Mouse (Mus musculus): ENCODE results near the gene 4930452B06Rik. TPM values are rescaled to one million over a fixed set of nuclear protein-coding genes. Genes with fewer than 3 reads are reported as not detected.

Gene 4930452B06Rik
- polyA plus RNA-seq, 1 experiment from 2014 or later: 20.7 TPM

DNA sequence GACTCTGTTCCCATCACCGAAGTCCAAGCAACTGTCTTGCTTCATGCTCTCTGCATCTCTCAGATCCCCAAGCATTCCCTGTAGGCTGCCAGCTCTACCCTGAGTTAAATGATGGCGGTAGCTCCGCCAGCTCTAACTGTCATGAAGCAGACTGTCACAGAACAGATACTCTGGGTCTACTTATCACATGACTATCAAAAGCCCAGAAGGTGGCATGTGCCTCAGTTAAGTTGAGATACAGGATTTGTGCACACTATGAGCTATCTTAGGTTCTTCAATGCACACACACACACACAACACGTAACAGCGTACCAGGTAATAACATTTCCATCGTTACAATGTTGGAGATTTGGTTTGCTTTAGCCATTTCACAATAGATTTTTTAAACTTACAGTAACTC, 215.7 kb downstream of the 4930452B06Rik start:
- 89% methylated on average over 6 of the region's 6 CpGs for WGBS

DNA sequence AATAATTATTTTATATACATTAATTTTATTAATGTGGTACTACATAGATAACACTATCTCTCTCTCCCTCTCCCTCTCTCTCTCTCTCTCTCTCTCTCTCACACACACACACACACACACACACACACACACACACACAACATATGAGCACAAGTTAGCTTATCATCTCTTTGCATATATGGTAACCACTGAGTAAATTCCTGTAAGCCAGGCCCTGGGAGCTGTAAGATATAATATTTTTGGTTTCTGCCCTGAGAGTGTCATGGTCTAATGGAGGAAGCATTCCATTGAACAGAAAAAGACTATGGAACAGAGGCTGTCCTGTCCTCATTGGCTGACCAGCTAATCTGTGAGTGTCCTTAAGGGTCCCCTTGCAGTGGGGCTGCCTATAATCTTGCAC, 216.7 kb downstream of the 4930452B06Rik start:
- no peak for ATAC-seq (ENCODE audit: insufficient number of reproducible peaks, insufficient read depth, low FRiP score, low read depth)
- no peak overlapping the region for H3K9ac ChIP-seq (ENCODE audit: low read length)

More for the DNA sequence above, 215.7 kb downstream of the 4930452B06Rik start:
- no peak overlapping the region for H3K4me3 ChIP-seq (ENCODE audit: control insufficient read depth in 1 of 2, insufficient read depth in 1 of 2, low read depth in 1 of 2, low read length in 2 of 2)
- no peak overlapping the region for H3K4me2 ChIP-seq (ENCODE audit: low read length)
- H3K27me3 ChIP-seq (ENCODE audit: control insufficient read depth, insufficient read depth, low read length): no peaks in the 10 kb centered on the region
- no peak overlapping the region for H3K9ac ChIP-seq (ENCODE audit: low read length)
- no peak for ATAC-seq (ENCODE audit: insufficient number of reproducible peaks, insufficient read depth, low FRiP score, low read depth)
- H3K27ac ChIP-seq (replicated peaks in 1 of 2; ENCODE audit: control insufficient read depth in 1 of 2, insufficient read depth in 1 of 2, low read depth in 2 of 2, low read length in 2 of 2): no peak overlapping the region
- no peaks in the 10 kb centered on the region for H3K4me1 ChIP-seq (ENCODE audit: control insufficient read depth in 2 of 2, insufficient read depth in 2 of 2, low read length in 2 of 2)
- no peaks in the 10 kb centered on the region for H3K9me3 ChIP-seq (ENCODE audit: control insufficient read depth, low read length)
- H3K36me3 ChIP-seq (ENCODE audit: control insufficient read depth, insufficient read depth, low read length): no peaks in the 10 kb centered on the region

DNA sequence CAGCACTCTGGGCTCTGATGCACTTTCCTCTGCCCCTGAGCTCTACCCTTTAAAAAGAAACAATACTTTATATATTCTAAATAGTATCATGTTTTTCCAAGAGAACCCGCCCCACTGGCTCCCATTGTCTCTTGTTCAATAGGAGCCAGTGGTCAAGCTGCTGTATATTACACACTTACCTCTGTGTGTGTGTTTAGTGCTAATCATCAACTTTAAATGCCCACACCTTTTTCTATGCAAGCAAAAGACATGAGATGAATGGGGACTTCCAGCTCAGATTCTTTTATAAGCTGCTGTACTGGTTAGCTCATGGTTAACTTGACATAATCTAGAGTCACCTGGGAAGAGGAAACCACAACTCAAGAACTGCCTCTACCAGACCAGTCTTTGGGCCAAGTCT, 218.7 kb downstream of the 4930452B06Rik start:
- H3K27me3 ChIP-seq (ENCODE audit: control insufficient read depth, insufficient read depth, low read length): no peaks in the 10 kb centered on the region
- no peaks in the 10 kb centered on the region for H3K9me3 ChIP-seq (ENCODE audit: control insufficient read depth, low read length)
- H3K9ac ChIP-seq (ENCODE audit: low read length): no peak overlapping the region
- no peak overlapping the region for H3K4me2 ChIP-seq (ENCODE audit: low read length)
- H3K36me3 ChIP-seq (ENCODE audit: control insufficient read depth, insufficient read depth, low read length): no peaks in the 10 kb centered on the region
- no peak overlapping the region for H3K27ac ChIP-seq (replicated peaks in 1 of 2; ENCODE audit: control insufficient read depth in 1 of 2, insufficient read depth in 1 of 2, low read depth in 2 of 2, low read length in 2 of 2)
- ATAC-seq (ENCODE audit: insufficient number of reproducible peaks, insufficient read depth, low FRiP score, low read depth): no peak
- H3K4me1 ChIP-seq (ENCODE audit: control insufficient read depth in 2 of 2, insufficient read depth in 2 of 2, low read length in 2 of 2): no peaks in the 10 kb centered on the region
- no peak overlapping the region for H3K4me3 ChIP-seq (ENCODE audit: control insufficient read depth in 1 of 2, insufficient read depth in 1 of 2, low read depth in 1 of 2, low read length in 2 of 2)
- WGBS: 97% methylated on average over 1 of the region's 1 CpGs

More for the DNA sequence above, 216.7 kb downstream of the 4930452B06Rik start:
- H3K27ac ChIP-seq (replicated peaks in 1 of 2; ENCODE audit: control insufficient read depth in 1 of 2, insufficient read depth in 1 of 2, low read depth in 2 of 2, low read length in 2 of 2): no peak overlapping the region
- no peaks in the 10 kb centered on the region for H3K27me3 ChIP-seq (ENCODE audit: control insufficient read depth, insufficient read depth, low read length)
- H3K4me2 ChIP-seq (ENCODE audit: low read length): no peak overlapping the region
- H3K4me1 ChIP-seq (ENCODE audit: control insufficient read depth in 2 of 2, insufficient read depth in 2 of 2, low read length in 2 of 2): no peaks in the 10 kb centered on the region
- H3K9me3 ChIP-seq (ENCODE audit: control insufficient read depth, low read length): no peaks in the 10 kb centered on the region
- no peaks in the 10 kb centered on the region for H3K36me3 ChIP-seq (ENCODE audit: control insufficient read depth, insufficient read depth, low read length)
- no peak overlapping the region for H3K4me3 ChIP-seq (ENCODE audit: control insufficient read depth in 1 of 2, insufficient read depth in 1 of 2, low read depth in 1 of 2, low read length in 2 of 2)

DNA sequence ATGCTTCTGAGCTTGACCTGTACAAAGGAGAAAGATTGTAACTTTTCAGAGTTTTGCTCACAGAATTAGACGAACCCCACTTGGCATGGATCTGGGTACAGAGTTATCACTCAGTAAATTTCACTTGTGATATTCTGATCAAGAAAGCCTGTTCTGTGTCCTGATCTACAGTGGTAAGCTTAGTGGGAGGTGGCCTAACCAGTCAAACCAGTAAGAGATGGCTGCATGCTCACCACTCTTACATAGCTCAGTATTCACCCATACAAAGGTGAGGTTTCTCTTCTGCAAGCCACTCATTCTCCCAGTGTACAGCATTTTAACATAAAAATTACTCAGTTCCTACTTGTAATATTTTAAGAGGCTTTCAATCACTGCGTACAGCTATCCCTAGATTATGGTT, 221.7 kb downstream of the 4930452B06Rik start:
- 86% methylated on average over 2 of the region's 2 CpGs for WGBS
- no peak for ATAC-seq (ENCODE audit: insufficient number of reproducible peaks, insufficient read depth, low FRiP score, low read depth)
- Histone ChIP-seq H3K9ac (ENCODE audit: low read length) (no peak overlapping the region), H3K4me3 (ENCODE audit: control insufficient read depth in 1 of 2, insufficient read depth in 1 of 2, low read depth in 1 of 2, low read length in 2 of 2) (no peak overlapping the region), H3K4me1 (ENCODE audit: control insufficient read depth in 2 of 2, insufficient read depth in 2 of 2, low read length in 2 of 2) (no peaks in the 10 kb centered on the region), H3K4me2 (ENCODE audit: low read length) (no peak overlapping the region), H3K36me3 (ENCODE audit: control insufficient read depth, insufficient read depth, low read length) (no peaks in the 10 kb centered on the region), H3K27ac (replicated peaks in 1 of 2; ENCODE audit: control insufficient read depth in 1 of 2, insufficient read depth in 1 of 2, low read depth in 2 of 2, low read length in 2 of 2) (no peak overlapping the region), H3K27me3 (ENCODE audit: control insufficient read depth, insufficient read depth, low read length) (no peaks in the 10 kb centered on the region), H3K9me3 (ENCODE audit: control insufficient read depth, low read length) (no peaks in the 10 kb centered on the region)

DNA sequence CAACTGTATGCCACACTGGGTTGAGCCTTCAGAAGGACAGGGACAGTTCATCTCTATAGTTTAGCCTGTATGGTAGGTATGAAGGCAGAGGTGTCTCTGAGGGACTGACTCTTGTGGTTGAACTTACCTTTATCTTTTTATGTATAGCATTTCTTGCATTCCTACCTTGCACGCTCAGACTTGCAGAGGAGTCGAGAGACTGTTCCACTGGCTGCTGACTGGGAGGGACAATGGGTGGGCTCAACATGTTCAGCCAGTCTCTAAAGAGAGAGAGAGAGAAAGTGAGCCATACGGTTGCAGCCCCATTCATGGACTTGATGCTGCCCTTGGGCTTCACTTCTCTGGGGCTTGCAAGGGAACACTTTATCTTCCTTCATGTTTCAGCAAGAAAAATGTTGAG, 223.3 kb downstream of the 4930452B06Rik start:
- Histone ChIP-seq H3K9me3 (ENCODE audit: control insufficient read depth, low read length) (no peaks in the 10 kb centered on the region), H3K27me3 (ENCODE audit: control insufficient read depth, insufficient read depth, low read length) (no peaks in the 10 kb centered on the region), H3K27ac (replicated peaks in 1 of 2; ENCODE audit: control insufficient read depth in 1 of 2, insufficient read depth in 1 of 2, low read depth in 2 of 2, low read length in 2 of 2) (no peak overlapping the region), H3K4me2 (ENCODE audit: low read length) (no peak overlapping the region), H3K4me3 (ENCODE audit: control insufficient read depth in 1 of 2, insufficient read depth in 1 of 2, low read depth in 1 of 2, low read length in 2 of 2) (no peak overlapping the region), H3K4me1 (ENCODE audit: control insufficient read depth in 2 of 2, insufficient read depth in 2 of 2, low read length in 2 of 2) (no peaks in the 10 kb centered on the region), H3K9ac (ENCODE audit: low read length) (no peak overlapping the region), H3K36me3 (ENCODE audit: control insufficient read depth, insufficient read depth, low read length) (no peaks in the 10 kb centered on the region)
- no peak for ATAC-seq (ENCODE audit: insufficient number of reproducible peaks, insufficient read depth, low FRiP score, low read depth)
- WGBS: 58% methylated on average over 3 of the region's 3 CpGs

DNA sequence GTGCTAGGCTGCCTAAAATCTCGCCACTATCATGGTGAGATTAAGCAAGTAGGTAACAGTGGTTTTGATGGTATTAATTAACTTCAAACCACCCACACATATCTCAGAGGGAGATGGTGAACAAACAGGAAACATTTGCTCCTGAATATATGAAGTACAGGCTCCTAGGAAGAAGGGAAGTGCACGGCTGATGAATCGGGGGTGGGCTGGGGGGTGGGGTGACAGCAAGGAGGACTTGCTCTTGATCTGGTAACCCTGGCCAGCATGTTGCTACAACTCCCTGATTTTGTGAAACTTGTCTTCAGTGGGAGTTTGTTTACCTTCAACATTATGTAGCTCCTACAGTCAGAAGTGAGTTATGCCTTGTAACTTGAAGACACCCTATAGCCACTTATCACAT, 224.4 kb downstream of the 4930452B06Rik start:
- no peak overlapping the region for H3K4me2 ChIP-seq (ENCODE audit: low read length)
- no peak for ATAC-seq (ENCODE audit: insufficient number of reproducible peaks, insufficient read depth, low FRiP score, low read depth)
- H3K27ac ChIP-seq (replicated peaks in 1 of 2; ENCODE audit: control insufficient read depth in 1 of 2, insufficient read depth in 1 of 2, low read depth in 2 of 2, low read length in 2 of 2): no peak overlapping the region
- no peaks in the 10 kb centered on the region for H3K4me1 ChIP-seq (ENCODE audit: control insufficient read depth in 2 of 2, insufficient read depth in 2 of 2, low read length in 2 of 2)
- no peaks in the 10 kb centered on the region for H3K36me3 ChIP-seq (ENCODE audit: control insufficient read depth, insufficient read depth, low read length)
- H3K27me3 ChIP-seq (ENCODE audit: control insufficient read depth, insufficient read depth, low read length): no peaks in the 10 kb centered on the region
- no peak overlapping the region for H3K4me3 ChIP-seq (ENCODE audit: control insufficient read depth in 1 of 2, insufficient read depth in 1 of 2, low read depth in 1 of 2, low read length in 2 of 2)
- H3K9ac ChIP-seq (ENCODE audit: low read length): no peak overlapping the region
- H3K9me3 ChIP-seq (ENCODE audit: control insufficient read depth, low read length): no peaks in the 10 kb centered on the region
- WGBS: 61% methylated on average over 3 of the region's 3 CpGs

DNA sequence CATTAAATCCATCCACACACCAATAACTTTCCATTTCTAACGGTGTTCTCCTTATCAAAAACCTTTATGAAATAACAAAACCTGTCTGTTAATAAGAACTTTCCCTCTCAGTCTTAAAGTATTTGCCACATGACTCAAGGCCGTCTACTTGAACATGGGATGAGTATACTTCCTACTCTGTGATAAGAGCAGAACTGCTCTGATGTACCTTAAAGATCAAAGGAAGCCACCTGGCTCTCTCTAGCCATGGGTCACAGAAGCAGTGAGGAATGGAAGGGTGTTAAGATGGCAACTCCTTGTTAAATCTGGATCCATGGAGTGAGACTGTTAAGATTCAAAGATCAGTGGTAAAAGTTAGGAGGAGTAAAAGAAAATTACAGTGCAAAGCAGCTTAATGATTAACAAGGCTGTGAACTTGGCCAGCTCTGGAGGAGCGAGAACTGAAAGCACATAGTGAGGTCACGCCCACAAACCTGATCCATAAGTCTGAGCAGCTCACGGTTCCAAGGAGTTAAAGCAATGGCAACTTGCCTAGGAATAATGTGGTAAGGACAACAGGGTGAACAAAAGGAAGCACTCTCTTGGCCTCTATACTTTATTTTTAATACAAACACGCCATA, 235.3 kb downstream of the 4930452B06Rik start:
- H3K4me3 ChIP-seq (ENCODE audit: control insufficient read depth in 1 of 2, insufficient read depth in 1 of 2, low read depth in 1 of 2, low read length in 2 of 2): no peak overlapping the region
- no peaks in the 10 kb centered on the region for H3K36me3 ChIP-seq (ENCODE audit: control insufficient read depth, insufficient read depth, low read length)
- H3K9ac ChIP-seq (ENCODE audit: low read length): no peak overlapping the region
- no peaks in the 10 kb centered on the region for H3K9me3 ChIP-seq (ENCODE audit: control insufficient read depth, low read length)
- no peak overlapping the region for H3K27ac ChIP-seq (replicated peaks in 1 of 2; ENCODE audit: control insufficient read depth in 1 of 2, insufficient read depth in 1 of 2, low read depth in 2 of 2, low read length in 2 of 2)
- no peaks in the 10 kb centered on the region for H3K27me3 ChIP-seq (ENCODE audit: control insufficient read depth, insufficient read depth, low read length)
- H3K4me2 ChIP-seq (ENCODE audit: low read length): no peak overlapping the region
- no peaks in the 10 kb centered on the region for H3K4me1 ChIP-seq (ENCODE audit: control insufficient read depth in 2 of 2, insufficient read depth in 2 of 2, low read length in 2 of 2)
- 69% methylated on average over 6 of the region's 6 CpGs for WGBS
- ATAC-seq (ENCODE audit: insufficient number of reproducible peaks, insufficient read depth, low FRiP score, low read depth): no peak

DNA sequence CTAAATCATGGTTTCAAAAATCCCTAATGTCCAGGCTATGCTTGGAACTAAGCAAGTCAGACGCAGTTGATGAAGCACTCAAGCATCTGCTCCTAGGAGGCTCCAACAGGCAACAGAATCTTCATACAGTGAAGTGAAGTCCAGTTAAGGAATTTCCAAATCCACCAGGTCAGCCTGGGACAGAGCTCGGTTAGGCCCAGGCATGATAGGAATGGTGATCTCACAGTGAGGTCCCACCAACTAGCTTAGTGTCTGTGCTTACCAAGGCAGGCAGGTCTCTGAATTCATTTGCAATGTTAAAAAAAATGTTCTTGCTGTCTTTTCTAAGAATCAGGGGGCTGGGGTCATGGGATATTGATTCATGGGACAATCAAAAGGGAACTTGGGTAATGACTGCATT, 236.3 kb downstream of the 4930452B06Rik start:
- Histone ChIP-seq H3K9ac (ENCODE audit: low read length) (no peak overlapping the region), H3K4me3 (ENCODE audit: control insufficient read depth in 1 of 2, insufficient read depth in 1 of 2, low read depth in 1 of 2, low read length in 2 of 2) (no peak overlapping the region), H3K4me1 (ENCODE audit: control insufficient read depth in 2 of 2, insufficient read depth in 2 of 2, low read length in 2 of 2) (no peaks in the 10 kb centered on the region), H3K27me3 (ENCODE audit: control insufficient read depth, insufficient read depth, low read length) (no peaks in the 10 kb centered on the region), H3K36me3 (ENCODE audit: control insufficient read depth, insufficient read depth, low read length) (no peaks in the 10 kb centered on the region), H3K27ac (replicated peaks in 1 of 2; ENCODE audit: control insufficient read depth in 1 of 2, insufficient read depth in 1 of 2, low read depth in 2 of 2, low read length in 2 of 2) (no peak overlapping the region), H3K9me3 (ENCODE audit: control insufficient read depth, low read length) (no peaks in the 10 kb centered on the region), H3K4me2 (ENCODE audit: low read length) (no peak overlapping the region)
- WGBS: 68% methylated on average over 2 of the region's 2 CpGs
- no peak for ATAC-seq (ENCODE audit: insufficient number of reproducible peaks, insufficient read depth, low FRiP score, low read depth)

Data from heart, embryonic 14.5 days (tissue).